Mouse (Mus musculus) erythroblast, adult 5-6 weeks (primary cell): ENCODE data around the gene Serpinb3b. TPM values are rescaled to one million over a fixed set of nuclear protein-coding genes. Genes with fewer than 3 reads are reported as not detected.
"Not testable (repeated sequence)": the region's sequence is repeated elsewhere in the genome, so short reads cannot be mapped to it uniquely, and the experiment has no call there.

Experiments
- ATAC-seq: replicated peaks from 2 replicates; pipeline ENCODE4 v1.8.0; 2016; ENCODE audit warnings: moderate number of reproducible peaks, mild to moderate bottlenecking, moderate TSS enrichment, inconsistent platforms; ENCODE audit not compliant: poor library complexity, low FRiP score, severe bottlenecking
- total RNA-seq, 2 experiments: library from RNA; stranded (forward) in 1 of 2; stranded (reverse) in 1 of 2; fragments of 150-400 nt in 1 of 2; fragments of 200-764, 138-1000 nt in 1 of 2; gene quantifications; 2 replicates each; pipeline versions ENCODE4 v1.2.3 to v1.2.4; 2015 to 2017; ENCODE audit warnings: low replicate concordance in 2 of 2

Gene Serpinb3b
- total RNA-seq (2015; ENCODE audit: low replicate concordance) (not detected in 2 replicates), total RNA-seq (2017; ENCODE audit: low replicate concordance) (not detected in 2 replicates)

DNA sequence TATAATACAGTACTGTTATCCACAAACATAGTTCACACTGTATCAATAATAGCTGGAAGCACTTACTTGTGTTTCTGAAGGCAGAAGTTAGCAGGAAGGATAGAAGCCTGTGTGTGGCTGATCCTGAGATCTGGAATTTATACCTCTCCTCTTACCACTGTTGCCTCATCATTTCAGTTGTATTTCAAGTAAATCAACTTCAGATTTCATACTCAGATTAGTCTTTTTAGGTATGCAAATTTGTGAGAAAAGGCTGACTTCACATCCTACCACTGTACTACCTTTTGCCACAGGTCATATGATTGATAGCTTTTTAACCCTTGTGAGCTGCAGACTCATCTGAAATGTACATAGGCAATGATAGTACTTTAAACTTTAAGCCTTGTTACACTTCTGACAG is at the start of gene Serpinb3b, which contains the start of gene Serpinb3c:
Serpinb3b (minus strand) TSS at position 101 of the 400 bp plus-strand sequence.
Serpinb3c (minus strand) TSS at position 111 of the 400 bp plus-strand sequence.
- ATAC-seq = not testable (repeated sequence)

DNA sequence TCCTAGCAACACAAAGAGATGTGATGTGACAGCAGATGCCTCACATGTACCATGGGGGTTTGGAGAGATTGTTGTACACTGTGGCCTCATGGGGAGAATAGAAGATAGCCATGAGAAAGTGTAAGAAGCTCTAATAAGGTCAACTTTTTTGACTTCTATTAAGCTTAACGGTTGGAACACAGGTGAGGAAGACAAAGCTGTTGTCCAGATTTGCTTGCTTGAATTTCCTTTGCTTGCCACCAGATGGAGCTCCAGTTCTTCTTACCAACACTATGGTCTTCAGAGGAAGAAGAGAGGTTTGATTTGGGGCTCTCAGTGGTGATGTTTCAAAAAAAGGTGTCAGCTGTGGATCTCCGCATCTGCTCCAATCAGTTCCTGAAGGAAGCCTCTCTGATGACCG is 35.0 kb downstream of the Serpinb3b start:
- ATAC-seq = not testable (repeated sequence)

DNA sequence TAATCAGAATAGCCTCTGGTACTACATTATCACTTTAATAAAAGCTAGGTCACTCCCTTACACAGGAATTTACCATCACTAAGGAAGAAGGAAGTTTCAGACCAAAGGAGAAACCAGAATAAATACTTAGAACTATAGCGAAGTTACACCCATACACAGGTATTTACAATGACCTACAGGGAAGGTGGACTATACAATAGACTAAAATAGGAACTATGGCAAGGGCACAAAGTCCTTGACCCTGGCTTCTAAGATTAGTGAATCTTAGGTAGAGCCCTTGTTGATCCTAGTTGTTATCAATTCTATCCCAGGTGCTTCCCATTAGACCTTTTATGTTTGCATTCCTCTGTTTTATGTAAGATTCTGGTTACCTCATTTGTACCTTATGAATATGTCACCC is 60.9 kb downstream of the Serpinb3b start:
- not testable (repeated sequence) for ATAC-seq

DNA sequence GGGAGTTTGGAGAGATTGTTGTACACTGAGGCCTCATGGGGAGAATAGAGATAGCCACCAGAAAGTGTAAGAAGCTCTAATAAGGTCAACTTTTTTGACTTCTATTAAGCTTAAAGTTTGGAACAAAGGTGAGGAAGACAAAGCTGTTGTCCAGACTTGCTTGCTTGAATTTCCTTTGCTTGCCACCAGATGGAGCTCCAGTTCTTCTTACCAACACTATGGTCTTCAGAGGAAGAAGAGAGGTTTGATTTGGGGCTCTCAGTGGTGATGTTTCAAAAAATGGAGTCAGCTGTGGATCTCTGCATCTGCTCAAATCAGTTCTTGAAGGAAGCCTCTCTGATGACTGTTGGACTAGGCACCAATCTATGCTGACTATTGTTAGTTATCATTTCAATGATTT is 150.7 kb downstream of the Serpinb3b start:
- not testable (repeated sequence) for ATAC-seq

Other genes with a start within 250 kb of the Serpinb3b start
- gene Serpinb3a, start 226.1 kb downstream of the Serpinb3b start, total RNA-seq (2015; ENCODE audit: low replicate concordance) = not detected in 2 replicates
- not detected in 2 replicates for gene Serpinb3a, start 226.1 kb downstream of the Serpinb3b start, total RNA-seq (2017; ENCODE audit: low replicate concordance)
- gene Serpinb3d, start 194.9 kb downstream of the Serpinb3b start, total RNA-seq (2015; ENCODE audit: low replicate concordance) = not detected in 2 replicates
- not detected in 2 replicates for gene Serpinb3d, start 194.9 kb downstream of the Serpinb3b start, total RNA-seq (2017; ENCODE audit: low replicate concordance)
- not detected in 2 replicates for gene Serpinb3c, start within 50 bp of the Serpinb3b start, total RNA-seq (2015; ENCODE audit: low replicate concordance)
- not detected in 2 replicates for gene Serpinb3c, start within 50 bp of the Serpinb3b start, total RNA-seq (2017; ENCODE audit: low replicate concordance)
- gene Serpinb11, start 82.8 kb upstream of the Serpinb3b start, total RNA-seq (2015; ENCODE audit: low replicate concordance) = not detected in 2 replicates
- gene Serpinb11, start 82.8 kb upstream of the Serpinb3b start, total RNA-seq (2017; ENCODE audit: low replicate concordance) = not detected in 2 replicates
- not detected in 2 replicates for gene Serpinb7, start 121.3 kb upstream of the Serpinb3b start, total RNA-seq (2015; ENCODE audit: low replicate concordance)
- not detected in 2 replicates for gene Serpinb7, start 121.3 kb upstream of the Serpinb3b start, total RNA-seq (2017; ENCODE audit: low replicate concordance)
- 0.38 and 0.63 TPM in 2 replicates for gene Serpinb2, start 233.1 kb upstream of the Serpinb3b start, total RNA-seq (2015; ENCODE audit: low replicate concordance)
- 0.51 and 1.7 TPM in 2 replicates for gene Serpinb2, start 233.1 kb upstream of the Serpinb3b start, total RNA-seq (2017; ENCODE audit: low replicate concordance)